Mouse (Mus musculus) thymus, adult 2 months (tissue): ENCODE data around the gene Olfr937.

Experiments used
- CTCF ChIP-seq: fragments of 200-500 bp; IDR thresholded peaks from 2 replicates; pipeline ENCODE4 v1.5.1; 2012; ENCODE audit warnings: mild to moderate bottlenecking, control low read depth, low read length, moderate library complexity, borderline replicate concordance; ENCODE audit not compliant: control insufficient read depth, poor library complexity, insufficient read depth; ENCODE audit errors: extremely low read depth
- POLR2A ChIP-seq: fragments of 200-500 bp; IDR thresholded peaks from 2 replicates; pipeline ENCODE4 v1.6.1; 2012; ENCODE audit warnings: mild to moderate bottlenecking, low read length, control low read depth, moderate library complexity; ENCODE audit not compliant: control insufficient read depth, poor library complexity, insufficient read depth; ENCODE audit errors: extremely low read depth

DNA sequence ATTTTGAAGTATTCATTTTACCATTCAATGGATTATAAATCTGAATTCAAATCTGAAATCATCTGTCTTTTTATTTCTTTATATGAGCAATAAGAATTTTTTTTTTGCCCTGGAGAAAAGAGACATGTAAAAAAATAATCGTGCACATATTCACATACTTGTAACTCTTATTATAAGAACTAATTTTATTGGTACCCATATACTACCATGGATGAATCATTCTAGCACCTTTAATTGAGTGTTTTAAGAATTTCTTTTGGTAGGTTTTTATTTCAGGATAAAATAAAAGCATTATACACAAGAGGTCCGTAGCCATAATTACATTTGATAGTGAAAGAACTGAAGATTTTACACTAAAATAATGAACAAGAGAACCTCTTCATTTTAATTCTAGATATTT lies 14.0 kb upstream of the Olfr937 start, which contains the start of gene Olfr938:
- no peak for TF ChIP-seq CTCF
- no peak for TF ChIP-seq POLR2A
